Mouse (Mus musculus): ENCODE results near the gene Mindy1. TPM values are rescaled to one million over a fixed set of nuclear protein-coding genes. Genes with fewer than 3 reads are reported as not detected.

The Mindy1 gene
- total and polyA plus RNA-seq, 3 experiments, result 5.0 to 14.4 (median 5.4) TPM

DNA sequence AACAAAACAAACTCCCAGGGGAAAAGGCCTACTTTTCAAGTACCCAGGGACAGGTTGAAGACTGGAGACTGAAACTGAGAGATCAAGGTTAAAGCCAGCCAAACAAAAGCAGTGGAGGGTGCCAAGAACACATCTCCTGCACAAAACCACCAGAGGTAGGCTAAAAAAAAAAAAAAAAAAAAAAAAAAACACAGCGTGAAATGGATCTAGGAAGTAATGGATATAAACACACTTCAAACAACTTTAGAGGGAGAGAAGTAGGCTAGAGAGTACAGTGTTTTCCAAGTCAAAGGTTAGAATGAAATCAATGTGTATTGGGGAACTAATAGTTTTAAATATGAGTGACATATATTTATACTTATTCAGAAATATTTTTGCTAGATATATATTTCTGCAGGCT, 50.4 kb downstream of the Mindy1 start:
- no peak for TF ChIP-seq CTCF (conservative IDR thresholded peaks at IDR 0.05 in 1 of 2, IDR thresholded peaks at IDR 0.05 in 1 of 2; ENCODE audit: low read depth in 2 of 2, low read length in 2 of 2)
- peak; percentile 54 for TF ChIP-seq ZNF384 (IDR thresholded peaks at IDR 0.05; ENCODE audit: low read depth, low read length)
- no peak for TF ChIP-seq MAZ (IDR thresholded peaks at IDR 0.05; ENCODE audit: low read depth, low read length)
- no peak for TF ChIP-seq JUN (IDR thresholded peaks at IDR 0.05; ENCODE audit: insufficient read depth, low read depth, low read length)
- Histone ChIP-seq H3K9me3 (replicated peaks; ENCODE audit: low read length) (no peaks in the 10 kb centered on the region), H3K4me2 (ENCODE audit: insufficient read depth, low read depth, poor library complexity, severe bottlenecking) (no peak overlapping the region), H3K27ac (ENCODE audit: insufficient read depth, low read depth) (no peak overlapping the region), H3K36me3 (replicated peaks in 1 of 2; ENCODE audit: control insufficient read depth in 1 of 2, insufficient read depth in 1 of 2, low read length in 1 of 2) (peaks cover 52 to 86% of the 10 kb centered on the region in 2 experiments), H3K4me1 (ENCODE audit: control insufficient read depth in 1 of 2, insufficient read depth in 2 of 2) (no peaks in the 10 kb centered on the region), H3K27me3 (replicated peaks) (no peaks in the 10 kb centered on the region), H3K79me2 (replicated peaks; ENCODE audit: control insufficient read depth, extremely low read depth, insufficient read depth, poor library complexity, severe bottlenecking) (peaks cover 2% of the 10 kb centered on the region; the same call in 1 of the 2 replicates), H3K4me3 (replicated peaks in 1 of 3; ENCODE audit: low read depth in 2 of 3, low read length in 2 of 3, poor library complexity in 1 of 3) (no peak overlapping the region), H3K9ac (ENCODE audit: insufficient read depth, low read depth) (no peak overlapping the region)
- dilution Hi-C loops (cut with MboI; ENCODE audit: extremely low pct_ligation_motif_present, extremely low pct_unique_long_range_greater_than_20kb, low sequenced_read_pairs), result no loop called here
- DNase-seq (ENCODE audit: extremely low read depth), result no peak
- in situ Hi-C loops (cut with MboI; ENCODE audit: low pct_ligation_motif_present, low pct_unique_long_range_greater_than_20kb, low sequenced_read_pairs), result loop anchor here (10.0 kb wide), 1 partner anchor 133 kb away; no protein-coding TSS in a partner anchor

- Histone ChIP-seq H3K36me3 (replicated peaks in 1 of 2; ENCODE audit: control insufficient read depth in 1 of 2, insufficient read depth in 1 of 2, low read length in 1 of 2) (peaks cover 75 to 94% of the 10 kb centered on the region in 2 experiments), H3K9me3 (replicated peaks; ENCODE audit: low read length) (no peaks in the 10 kb centered on the region), H3K4me1 (ENCODE audit: control insufficient read depth in 1 of 2, insufficient read depth in 2 of 2) (no peaks in the 10 kb centered on the region), H3K79me2 (replicated peaks; ENCODE audit: control insufficient read depth, extremely low read depth, insufficient read depth, poor library complexity, severe bottlenecking) (no peaks in the 10 kb centered on the region), H3K27ac (ENCODE audit: insufficient read depth, low read depth) (no peak overlapping the region), H3K4me3 (replicated peaks in 1 of 3; ENCODE audit: low read depth in 2 of 3, low read length in 2 of 3, poor library complexity in 1 of 3) (no peak overlapping the region), H3K27me3 (replicated peaks) (no peaks in the 10 kb centered on the region), H3K4me2 (ENCODE audit: insufficient read depth, low read depth, poor library complexity, severe bottlenecking) (no peak overlapping the region), H3K9ac (ENCODE audit: insufficient read depth, low read depth) (no peak overlapping the region)
- dilution Hi-C loops (cut with MboI; ENCODE audit: extremely low pct_ligation_motif_present, extremely low pct_unique_long_range_greater_than_20kb, low sequenced_read_pairs), result no loop called here
- no peak for TF ChIP-seq ZNF384 (IDR thresholded peaks at IDR 0.05; ENCODE audit: low read depth, low read length)
- no peak for TF ChIP-seq EP300 (IDR thresholded peaks at IDR 0.05; ENCODE audit: low read length)
- no peak for TF ChIP-seq MAX (IDR thresholded peaks at IDR 0.05; ENCODE audit: low read length)
- no peak for TF ChIP-seq SMC3 (IDR thresholded peaks at IDR 0.05; ENCODE audit: low read depth, low read length)
- TF ChIP-seq USF1 (IDR thresholded peaks at IDR 0.05; ENCODE audit: low read depth, low read length), result no peak
- no peak for TF ChIP-seq MYC (IDR thresholded peaks at IDR 0.05; ENCODE audit: low read depth, low read length)
- no peak for TF ChIP-seq NRF1 (IDR thresholded peaks at IDR 0.05; ENCODE audit: low read depth, low read length)
- no peak for TF ChIP-seq PAX5 (IDR thresholded peaks at IDR 0.05; ENCODE audit: low read length)
- no peak for TF ChIP-seq UBTF (IDR thresholded peaks at IDR 0.05; ENCODE audit: low read depth, low read length)
- no peak for TF ChIP-seq JUND (conservative IDR thresholded peaks at IDR 0.05; ENCODE audit: low read depth, low read length)
- TF ChIP-seq TCF12 (IDR thresholded peaks at IDR 0.05; ENCODE audit: low read depth, low read length), result no peak
- TF ChIP-seq CHD2 (IDR thresholded peaks at IDR 0.05; ENCODE audit: low read length), result no peak
- no peak for DNase-seq (ENCODE audit: extremely low read depth)
- in situ Hi-C loops (cut with MboI; ENCODE audit: low pct_ligation_motif_present, low pct_unique_long_range_greater_than_20kb, low sequenced_read_pairs), result loop anchor here (10.0 kb wide), 1 partner anchor 127 kb away; no protein-coding TSS in a partner anchor
These were observed 56.2 kb downstream of the Mindy1 start for GRCm38 (mm10) chr3:95337345-95337744.
